Mouse (Mus musculus) heart, adult 2 months (tissue): ENCODE results near the gene Cwc27.

Source experiments
- CTCF ChIP-seq: fragments of 200-600 bp; IDR thresholded peaks from 2 replicates; pipeline ENCODE4 v1.8.1; 2022; ENCODE audit warnings: antibody characterized with exemption, mild to moderate bottlenecking, moderate library complexity
- EP300 ChIP-seq: fragments of 200-500 bp; IDR thresholded peaks from 2 replicates; pipeline ENCODE4 v1.6.1; 2011; ENCODE audit warnings: low read depth, low read length, control low read depth; ENCODE audit not compliant: insufficient read depth
- POLR2A ChIP-seq: fragments of 200-500 bp; IDR thresholded peaks from 2 replicates; pipeline ENCODE4 v1.6.1; 2011; ENCODE audit warnings: mild to moderate bottlenecking, low read depth, low read length, control low read depth; ENCODE audit not compliant: insufficient read depth

- TF ChIP-seq POLR2A (no peak), EP300 (no peak), CTCF (no peak)
Observed at GRCm38 (mm10) chr13:104651763-104652162, 165.2 kb downstream of the Cwc27 start.
